Mouse (Mus musculus): Measurements from ENCODE around the gene Hist1h2af.
"Not testable (repeated sequence)": the region's sequence is repeated elsewhere in the genome, so short reads cannot be mapped to it uniquely, and the experiment has no call there.

Gene Hist1h2af

GRCm38 (mm10) chr13:23555839-23556416 lies 22.2 kb downstream of the Hist1h2af start:
- peak; percentile 93 for DNase-seq (ENCODE audit: low spot score)

DNA sequence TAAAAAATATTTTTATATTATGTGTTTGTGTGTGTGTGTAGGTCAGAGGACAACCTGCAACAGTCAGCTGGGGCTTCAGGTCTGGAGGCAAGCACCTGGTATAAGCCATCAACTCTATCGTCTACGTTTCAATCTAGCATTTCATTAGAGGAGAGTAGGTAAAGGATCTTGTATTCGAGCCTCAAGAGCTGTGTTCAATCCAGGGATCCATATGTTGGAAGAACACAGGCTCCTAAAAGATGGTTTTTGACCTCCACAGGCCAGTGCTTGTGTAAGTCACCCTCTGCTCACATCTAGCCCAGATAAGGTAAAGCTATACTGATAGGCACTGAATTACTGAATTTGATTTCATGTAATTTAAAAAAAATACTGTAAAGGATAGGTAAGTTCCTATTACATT lies 23.2 kb downstream of the Hist1h2af start:
- DNase-seq (ENCODE audit: low spot score): peak; percentile 24

DNA sequence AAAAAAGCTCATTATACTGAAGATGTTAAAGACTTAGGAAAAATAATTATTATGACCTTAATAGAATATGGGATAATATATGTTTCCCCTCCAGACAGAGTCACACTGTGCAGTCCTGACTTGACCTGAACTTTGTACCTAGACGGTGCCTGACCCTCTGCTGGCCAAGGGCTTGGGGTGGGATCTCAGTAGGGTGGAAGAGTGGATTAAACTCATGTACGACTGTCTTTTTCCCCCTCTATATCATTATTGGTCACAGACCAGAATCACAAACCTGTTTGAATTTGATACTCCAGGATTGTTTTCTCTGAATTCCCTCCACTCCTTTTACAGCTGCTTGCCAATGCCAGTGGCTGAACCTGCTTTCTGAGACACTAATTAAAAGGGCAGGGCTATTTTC lies 27.0 kb downstream of the Hist1h2af start:
- DNase-seq (ENCODE audit: low spot score): not testable (repeated sequence)

DNA sequence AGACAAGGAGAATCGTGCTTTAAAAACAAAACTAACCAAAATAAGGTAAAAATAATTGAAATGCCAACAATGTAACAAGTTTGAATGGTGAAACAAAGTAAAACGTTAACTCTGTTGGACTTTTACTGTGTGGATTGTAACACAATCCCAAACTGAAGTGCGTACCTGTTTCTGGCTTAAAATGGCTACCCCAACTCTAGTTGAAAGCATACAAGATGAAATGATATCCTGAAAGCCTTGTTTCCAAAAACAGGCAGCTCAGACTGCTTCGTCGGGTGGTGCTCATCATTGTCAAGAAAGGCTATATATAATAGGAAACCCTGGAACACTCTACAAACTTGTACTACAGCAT lies 27.8 kb downstream of the Hist1h2af start:
- not testable (repeated sequence) for DNase-seq (ENCODE audit: low spot score)

GRCm38 (mm10) chr13:23561883-23562659 lies 28.4 kb downstream of the Hist1h2af start, which contains the start of gene Hist1h3e:
TSS of gene Hist1h3e (minus strand) at chr13:23562369.
- DNase-seq (ENCODE audit: low spot score): peak; percentile 98

DNA sequence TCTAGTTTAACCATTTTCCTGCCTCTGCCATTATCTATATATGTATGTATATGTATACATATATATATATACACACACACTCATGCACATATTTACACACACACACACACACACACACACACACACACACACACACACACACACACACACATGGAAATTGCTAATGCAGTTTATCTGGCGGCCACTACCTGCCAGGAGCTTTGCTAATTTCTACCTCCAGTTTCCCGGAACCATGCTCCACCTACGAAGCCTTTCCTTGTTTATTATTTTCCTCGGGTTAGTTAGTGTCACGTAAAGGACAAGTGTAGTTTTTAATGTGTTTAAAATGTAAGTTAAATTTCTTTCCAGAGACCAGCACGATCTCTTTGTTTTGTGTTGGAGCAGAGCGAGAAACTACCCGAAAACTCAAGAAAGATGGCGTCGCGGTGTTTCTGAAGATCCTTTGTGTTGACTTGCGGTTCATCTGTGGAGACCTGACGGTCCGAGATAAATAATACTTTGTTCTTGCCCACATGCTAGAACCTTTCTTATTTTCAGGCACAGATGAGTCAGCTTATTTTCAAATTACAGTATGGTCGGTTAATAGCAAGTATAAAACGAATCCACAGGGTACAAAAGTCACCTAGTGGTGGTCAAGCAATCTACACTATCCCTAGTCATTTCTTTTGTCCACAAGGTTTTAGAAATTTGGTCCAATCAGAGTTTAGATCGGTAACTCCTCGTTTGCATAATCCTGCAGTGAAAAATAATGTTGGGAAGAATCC lies 29.2 kb downstream of the Hist1h2af start:
- peak; percentile 78 for DNase-seq (ENCODE audit: low spot score)

DNA sequence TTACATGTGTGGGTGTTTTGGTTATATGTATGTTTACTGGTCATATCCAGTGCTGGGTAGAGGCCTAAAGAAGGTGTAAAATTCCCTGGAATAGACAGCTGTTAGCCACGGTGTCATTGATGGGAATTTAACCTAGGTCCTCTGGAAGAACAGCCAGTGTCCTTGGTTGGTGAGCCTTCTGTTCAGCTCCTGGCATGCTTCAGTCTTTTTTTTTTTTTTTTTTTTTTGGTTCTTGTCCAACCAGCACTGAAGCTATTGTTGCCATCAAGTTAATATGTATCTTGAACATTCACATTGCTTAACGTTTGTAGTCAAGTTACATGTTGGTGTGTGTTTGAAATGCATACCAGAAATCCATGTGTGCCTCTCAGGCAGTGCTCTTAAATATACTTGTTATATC lies 30.8 kb downstream of the Hist1h2af start:
- no peak for DNase-seq (ENCODE audit: low spot score)

- not testable (repeated sequence) for DNase-seq (ENCODE audit: low spot score)
These were observed 36.7 kb downstream of the Hist1h2af start for GRCm38 (mm10) chr13:23570261-23571021.

DNA sequence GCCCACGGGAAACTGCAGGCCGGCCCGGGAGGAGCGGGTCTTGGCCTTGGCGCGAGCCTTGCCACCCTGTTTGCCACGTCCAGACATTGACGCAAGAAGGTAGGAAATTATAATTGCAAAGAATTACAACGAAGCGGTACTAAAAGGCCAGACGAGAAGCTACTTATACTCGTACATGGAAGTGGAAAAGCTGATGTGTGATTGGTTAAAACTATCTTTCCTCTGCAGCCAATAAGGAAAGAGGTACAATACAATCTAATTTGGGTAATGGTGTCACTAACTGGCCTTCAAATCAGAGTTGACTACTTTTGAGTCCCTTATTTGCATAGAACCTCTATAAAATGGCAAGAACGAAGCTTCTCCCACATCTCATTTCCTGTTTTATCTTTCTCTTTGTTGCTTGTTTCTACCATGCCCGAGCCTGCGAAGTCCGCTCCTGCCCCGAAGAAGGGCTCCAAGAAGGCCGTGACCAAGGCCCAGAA lies 37.4 kb downstream of the Hist1h2af start, which contains the start of the genes Hist1h2ae and Hist1h2bg:
Hist1h2ae (minus strand) TSS at position 199 of the 482 bp plus-strand sequence.
Hist1h2bg (plus strand) TSS at position 375 of the 482 bp plus-strand sequence.
- DNase-seq (ENCODE audit: low spot score): peak; percentile 94

- peak; percentile 68 for DNase-seq (ENCODE audit: low spot score)
These were observed 38.0 kb downstream of the Hist1h2af start for GRCm38 (mm10) chr13:23571504-23572217.

DNA sequence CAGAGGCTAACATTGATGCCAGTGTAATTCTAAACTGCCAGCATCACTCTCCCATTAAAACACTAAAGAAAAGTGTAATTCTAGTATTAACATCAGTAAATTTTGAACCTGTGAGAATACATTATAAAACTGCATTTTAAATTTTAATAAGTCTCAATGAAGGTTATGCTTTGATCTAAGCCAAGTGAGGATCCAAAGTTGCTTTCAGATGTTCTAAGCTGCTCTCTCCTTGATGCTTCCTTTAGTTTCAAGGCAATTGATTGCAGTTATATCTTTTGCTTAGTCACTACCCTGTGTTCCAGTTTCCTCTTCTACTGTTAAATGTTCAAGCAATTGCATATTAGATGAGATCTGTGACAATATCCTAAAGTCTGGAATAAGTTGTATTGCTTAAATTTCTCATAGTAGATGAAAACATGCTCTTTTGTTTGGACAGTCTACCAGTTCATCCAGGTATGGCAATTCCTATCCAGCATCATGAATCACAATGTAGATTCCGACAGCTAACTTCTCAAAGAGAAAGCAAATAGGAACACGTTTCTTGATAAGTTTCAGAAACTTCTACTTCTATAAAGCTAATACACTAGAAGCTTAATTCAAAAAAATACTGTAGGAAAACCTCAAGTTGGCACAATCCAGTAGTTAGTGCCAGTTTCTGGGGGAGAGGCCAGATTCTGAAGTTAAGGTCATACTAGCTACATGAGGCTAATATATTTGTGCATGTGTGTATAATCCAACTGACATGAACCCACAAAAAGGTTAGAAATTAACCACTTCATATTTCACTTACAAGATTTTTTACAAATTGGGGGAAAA lies 38.7 kb downstream of the Hist1h2af start:
- peak; percentile 54 for DNase-seq (ENCODE audit: low spot score)

DNA sequence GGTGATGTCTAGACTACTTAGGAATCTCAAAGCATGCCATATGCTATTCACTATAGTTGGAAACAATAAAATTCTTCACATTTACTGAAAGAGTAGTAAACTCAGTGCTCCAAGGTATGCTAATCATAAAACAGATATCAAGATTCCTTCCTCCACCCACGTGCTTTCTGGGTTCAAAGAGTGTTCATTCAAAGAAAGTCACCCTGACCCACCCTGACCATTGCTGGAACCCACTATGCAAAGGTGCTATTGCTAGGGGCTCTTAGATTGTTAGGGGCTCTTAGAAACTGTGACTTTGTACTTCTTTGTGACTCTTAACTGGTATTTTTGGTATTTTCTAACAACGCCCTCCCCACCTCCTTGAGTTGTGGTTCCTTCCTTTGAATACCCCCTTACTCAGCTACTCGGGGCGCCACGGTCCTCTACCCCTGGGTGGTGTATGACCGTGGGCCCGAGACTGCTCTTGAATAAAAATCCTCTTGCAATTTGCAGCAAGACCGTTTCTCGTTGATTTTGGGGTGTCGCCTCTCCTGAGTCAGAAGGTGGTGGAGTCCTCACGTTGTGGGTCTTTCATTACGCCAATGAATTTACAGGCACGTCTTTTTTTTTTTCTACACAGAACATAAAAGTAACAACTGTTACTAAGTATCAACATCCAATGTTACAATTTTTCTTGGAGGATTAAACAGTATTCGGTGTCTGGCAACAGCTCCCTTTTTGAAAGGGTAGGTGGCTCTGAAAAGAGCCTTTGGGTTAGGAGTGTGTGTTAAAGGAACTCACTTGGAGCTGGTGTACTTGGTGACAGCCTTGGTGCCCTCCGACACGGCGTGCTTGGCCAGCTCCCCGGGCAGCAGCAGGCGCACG lies 39.6 kb downstream of the Hist1h2af start:
- DNase-seq (ENCODE audit: low spot score): not testable (repeated sequence)

- peak; percentile 98 for DNase-seq (ENCODE audit: low spot score)
These were observed 40.3 kb downstream of the Hist1h2af start, which contains the start of the genes Hist1h2bf and Hist1h2ad for GRCm38 (mm10) chr13:23573898-23574524. TSS of gene Hist1h2bf (minus strand) at chr13:23574196. TSS of gene Hist1h2ad (plus strand) at chr13:23574381.

- DNase-seq (ENCODE audit: low spot score): not testable (repeated sequence)
These were observed 41.0 kb downstream of the Hist1h2af start for GRCm38 (mm10) chr13:23574546-23575170.

- peak; percentile 89 for DNase-seq (ENCODE audit: low spot score)
These were observed 41.7 kb downstream of the Hist1h2af start, which contains the start of gene Hist1h3d for GRCm38 (mm10) chr13:23575271-23575851. TSS of gene Hist1h3d (plus strand) at chr13:23575763.

DNA sequence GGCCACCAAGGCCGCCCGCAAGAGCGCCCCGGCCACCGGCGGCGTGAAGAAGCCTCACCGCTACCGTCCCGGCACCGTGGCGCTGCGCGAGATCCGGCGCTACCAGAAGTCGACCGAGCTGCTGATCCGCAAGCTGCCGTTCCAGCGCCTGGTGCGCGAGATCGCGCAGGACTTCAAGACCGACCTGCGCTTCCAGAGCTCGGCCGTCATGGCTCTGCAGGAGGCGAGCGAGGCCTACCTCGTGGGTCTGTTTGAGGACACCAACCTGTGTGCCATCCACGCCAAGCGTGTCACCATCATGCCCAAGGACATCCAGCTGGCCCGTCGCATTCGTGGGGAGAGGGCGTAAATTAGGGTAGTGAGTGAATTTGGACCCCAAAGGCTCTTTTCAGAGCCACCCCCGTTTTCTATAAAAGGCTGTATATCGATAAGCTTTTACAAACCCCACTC lies 42.2 kb downstream of the Hist1h2af start:
- DNase-seq (ENCODE audit: low spot score): not testable (repeated sequence)

DNA sequence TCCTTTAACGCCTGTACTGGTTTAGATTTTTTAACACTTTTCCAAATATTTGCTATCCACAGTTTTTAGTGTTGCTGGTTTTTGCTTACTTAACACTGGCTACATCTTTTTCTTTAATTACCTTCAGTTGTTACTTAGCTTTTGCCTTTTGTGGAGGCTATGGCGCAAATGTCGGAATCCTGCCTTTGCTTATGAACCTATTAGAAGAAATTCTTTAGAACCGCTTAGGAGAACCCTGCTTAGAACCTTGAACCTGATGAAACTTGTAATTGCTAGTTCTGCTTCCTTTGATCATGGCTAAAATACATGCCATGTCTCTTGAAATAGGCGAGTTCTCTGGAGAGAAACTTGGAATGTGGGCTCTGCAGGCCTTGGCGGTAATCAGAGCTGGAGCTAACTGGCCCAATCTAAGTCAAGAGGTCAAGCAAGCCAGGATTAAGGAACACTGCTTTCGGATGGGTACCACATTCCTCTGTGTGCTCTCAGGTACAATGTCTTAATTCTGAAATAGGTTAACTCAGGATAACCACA lies 42.7 kb downstream of the Hist1h2af start:
- peak; percentile 74 for DNase-seq (ENCODE audit: low spot score)
